Mouse (Mus musculus) kidney, postnatal 25 days (tissue): Measurements from ENCODE around the gene Trnp1.

Source experiments
- DNase-seq, 2 experiments: peaks; one replicate each; pipeline ENCODE4 v3.0.0; 2021; ENCODE audit warnings: mixed read lengths in 2 of 2

Gene Trnp1

GRCm38 (mm10) chr4:133498160-133498724 lies at the start of gene Trnp1:
Gene Trnp1 (minus strand): TSS chr4:133498550.
- peak; percentile 61 to 78 for DNase-seq

- DNase-seq, result peak; percentile 98 to 99
These were observed 47.2 kb upstream of the Trnp1 start, which contains the start of gene Nudc for GRCm38 (mm10) chr4:133545272-133546231. Gene Nudc (minus strand): TSS chr4:133545996.

GRCm38 (mm10) chr4:133536652-133537051 lies 38.3 kb upstream of the Trnp1 start:
- no peak for DNase-seq

- peak; percentile 55 to 71 for DNase-seq
These were observed 37.7 kb upstream of the Trnp1 start for GRCm38 (mm10) chr4:133536081-133536480.

GRCm38 (mm10) chr4:133532777-133533176 lies 34.4 kb upstream of the Trnp1 start:
- DNase-seq, result no peak

- DNase-seq, result no peak
These were observed 29.4 kb upstream of the Trnp1 start for GRCm38 (mm10) chr4:133527788-133528187.

GRCm38 (mm10) chr4:133521502-133521901 lies 23.2 kb upstream of the Trnp1 start:
- DNase-seq, result no peak

GRCm38 (mm10) chr4:133519369-133519665 lies 21.0 kb upstream of the Trnp1 start:
- DNase-seq, result peak; percentile 33 to 66

- DNase-seq, result peak; percentile 79 to 94
These were observed 20.4 kb upstream of the Trnp1 start, which contains the start of gene Kdf1 for GRCm38 (mm10) chr4:133518601-133519368. Gene Kdf1 (plus strand): TSS chr4:133518963.

- DNase-seq, result peak; percentile 85 to 86
These were observed 14.6 kb upstream of the Trnp1 start for GRCm38 (mm10) chr4:133512972-133513371.

GRCm38 (mm10) chr4:133512511-133512910 lies 14.2 kb upstream of the Trnp1 start:
- DNase-seq, result peak; percentile 43 to 62

GRCm38 (mm10) chr4:133511050-133511449 lies 12.7 kb upstream of the Trnp1 start:
- no peak for DNase-seq

GRCm38 (mm10) chr4:133508990-133509389 lies 10.6 kb upstream of the Trnp1 start:
- DNase-seq, result no peak

- no peak for DNase-seq
These were observed 8.2 kb upstream of the Trnp1 start for GRCm38 (mm10) chr4:133506573-133506972.

- DNase-seq, result no peak
These were observed 6.6 kb upstream of the Trnp1 start for GRCm38 (mm10) chr4:133504755-133505485.

GRCm38 (mm10) chr4:133504300-133504699 lies 6.0 kb upstream of the Trnp1 start:
- DNase-seq, result no peak

- DNase-seq, result no peak
These were observed 3.2 kb upstream of the Trnp1 start for GRCm38 (mm10) chr4:133501514-133501913.

- no peak for DNase-seq
These were observed 740 bp downstream of the Trnp1 start for GRCm38 (mm10) chr4:133497461-133498159.

GRCm38 (mm10) chr4:133496738-133497445 lies 1.5 kb downstream of the Trnp1 start:
- DNase-seq, result no peak

- peak; percentile 67 to 73 for DNase-seq
These were observed 2.6 kb downstream of the Trnp1 start for GRCm38 (mm10) chr4:133495711-133496110.

- DNase-seq, result no peak
These were observed 3.5 kb downstream of the Trnp1 start for GRCm38 (mm10) chr4:133494867-133495266.
